Mouse (Mus musculus) MEL (cell line): ENCODE data around the gene Ppp2r2c. TPM values are rescaled to one million over a fixed set of nuclear protein-coding genes. Genes with fewer than 3 reads are reported as not detected.

Experiments
- DNase-seq: peaks from one replicate; pipeline ENCODE4 v3.0.0; 2011; ENCODE audit warnings: low read depth, low spot score
- H3K27ac ChIP-seq: 2 replicates; pipeline ENCODE4 v1.5.1; 2012; ENCODE audit warnings: low read depth, mild to moderate bottlenecking, control low read depth, low read length, moderate library complexity; ENCODE audit not compliant: control insufficient read depth
- H3K27me3 ChIP-seq, 2 experiments: fragments of 150-350 bp in 1 of 2; sonication (generic) in 1 of 2; 2 replicates each; pipeline ENCODE4 v1.6.1; 2012; ENCODE audit warnings: low read length in 2 of 2, mild to moderate bottlenecking in 2 of 2, improper control_type of control experiment in 1 of 2, moderate library complexity in 1 of 2; ENCODE audit not compliant: insufficient read depth in 2 of 2, control insufficient read depth in 1 of 2
- H3K36me3 ChIP-seq, 2 experiments: 2 replicates each; pipeline ENCODE4 v1.6.1; 2012 to 2014; ENCODE audit warnings: low read length in 2 of 2, improper control_type of control experiment in 1 of 2, inconsistent platforms in 1 of 2, mild to moderate bottlenecking in 1 of 2; ENCODE audit not compliant: insufficient read depth in 2 of 2, control insufficient read depth in 1 of 2
- H3K4me1 ChIP-seq, 2 experiments: fragments of 150-350 bp in 1 of 2; sonication (generic) in 1 of 2; 2 replicates each; pipeline ENCODE4 v1.6.1; 2012; ENCODE audit warnings: low read length in 2 of 2, improper control_type of control experiment in 1 of 2, mild to moderate bottlenecking in 1 of 2; ENCODE audit not compliant: insufficient read depth in 2 of 2, control insufficient read depth in 1 of 2
- H3K4me3 ChIP-seq, 2 experiments: fragments of 150-350 bp in 1 of 2; sonication (generic) in 1 of 2; 2 replicates each; pipeline ENCODE4 v1.5.1; 2012; ENCODE audit warnings: low read depth in 2 of 2, low read length in 2 of 2, mild to moderate bottlenecking in 2 of 2, moderate library complexity in 2 of 2, control low read depth in 1 of 2, improper control_type of control experiment in 1 of 2; ENCODE audit not compliant: control insufficient read depth in 1 of 2, insufficient read depth in 1 of 2
- H3K79me2 ChIP-seq: 2 replicates; pipeline ENCODE4 v1.6.1; 2012; ENCODE audit warnings: mild to moderate bottlenecking, low read length, moderate library complexity; ENCODE audit not compliant: control insufficient read depth, poor library complexity, insufficient read depth
- H3K9ac ChIP-seq: 2 replicates; pipeline ENCODE4 v1.6.1; 2012; ENCODE audit warnings: low read depth, mild to moderate bottlenecking, control low read depth, low read length, moderate library complexity; ENCODE audit not compliant: control insufficient read depth, poor library complexity, severe bottlenecking
- H3K9me3 ChIP-seq: fragments of 150-350 bp; sonication (generic); replicated peaks from 2 replicates; pipeline ENCODE4 v1.6.1; 2012; ENCODE audit warnings: mild to moderate bottlenecking, low read length, improper control_type of control experiment, moderate library complexity; ENCODE audit not compliant: insufficient read depth
- BHLHE40 ChIP-seq: IDR thresholded peaks from 2 replicates; pipeline ENCODE4 v1.6.1; 2012; ENCODE audit warnings: low read depth, mild to moderate bottlenecking, inconsistent platforms, low read length, improper control_type of control experiment, borderline replicate concordance
- CHD2 ChIP-seq: IDR thresholded peaks from 2 replicates; pipeline ENCODE4 v1.6.1; 2011; ENCODE audit warnings: low read length, improper control_type of control experiment
- CTCF ChIP-seq, 3 experiments: IDR thresholded peaks in 2 of 3; conservative IDR thresholded peaks in 1 of 3; 2 replicates each; pipeline ENCODE4 v1.5.1; 2011 to 2012; ENCODE audit warnings: low read length in 3 of 3, low read depth in 2 of 3, mild to moderate bottlenecking in 2 of 3, improper control_type of control experiment in 1 of 3, inconsistent platforms in 1 of 3, mixed read lengths in 1 of 3, moderate library complexity in 1 of 3; ENCODE audit not compliant: control insufficient read depth in 1 of 3, insufficient read depth in 1 of 3, poor library complexity in 1 of 3, severe bottlenecking in 1 of 3
- ETS1 ChIP-seq: IDR thresholded peaks from 2 replicates; pipeline ENCODE4 v1.6.1; 2012; ENCODE audit warnings: low read depth, mild to moderate bottlenecking, inconsistent platforms, low read length, improper control_type of control experiment, moderate library complexity
- HCFC1 ChIP-seq: IDR thresholded peaks from 2 replicates; pipeline ENCODE4 v1.6.1; 2012; ENCODE audit warnings: low read depth, mild to moderate bottlenecking, inconsistent platforms, low read length, improper control_type of control experiment, moderate library complexity
- KAT2A ChIP-seq: conservative IDR thresholded peaks from 2 replicates; pipeline ENCODE4 v1.6.1; 2012; ENCODE audit warnings: low read depth, low read length, improper control_type of control experiment, inconsistent platforms
- MAZ ChIP-seq: IDR thresholded peaks from 2 replicates; pipeline ENCODE4 v1.6.1; 2012; ENCODE audit warnings: low read depth, mild to moderate bottlenecking, inconsistent platforms, low read length, improper control_type of control experiment
- MEF2A ChIP-seq: IDR thresholded peaks from 2 replicates; pipeline ENCODE4 v1.6.1; 2014; ENCODE audit warnings: low read depth, mild to moderate bottlenecking, inconsistent platforms, low read length, improper control_type of control experiment; ENCODE audit not compliant: poor library complexity, insufficient replicate concordance, severe bottlenecking; ENCODE audit errors: extremely low read depth
- MYB ChIP-seq: IDR thresholded peaks from 2 replicates; pipeline ENCODE4 v1.6.1; 2011; ENCODE audit warnings: mild to moderate bottlenecking, low read depth, low read length, improper control_type of control experiment
- NELFE ChIP-seq: IDR thresholded peaks from 2 replicates; pipeline ENCODE4 v1.6.1; 2011; ENCODE audit warnings: low read depth, low read length, improper control_type of control experiment
- NRF1 ChIP-seq: IDR thresholded peaks from 2 replicates; pipeline ENCODE4 v1.6.1; 2014; ENCODE audit warnings: low read depth, mild to moderate bottlenecking, inconsistent platforms, low read length, improper control_type of control experiment, moderate library complexity; ENCODE audit not compliant: poor library complexity, insufficient read depth, severe bottlenecking
- POLR2A ChIP-seq, 2 experiments: IDR thresholded peaks; 2 replicates each; pipeline ENCODE4 v1.6.1; 2011 to 2012; ENCODE audit warnings: low read length in 2 of 2, mild to moderate bottlenecking in 2 of 2, control low read depth in 1 of 2, improper control_type of control experiment in 1 of 2, low read depth in 1 of 2, moderate library complexity in 1 of 2; ENCODE audit not compliant: control insufficient read depth in 1 of 2, insufficient read depth in 1 of 2, poor library complexity in 1 of 2
- POLR2AphosphoS5 ChIP-seq: IDR thresholded peaks from 2 replicates; pipeline ENCODE4 v1.6.1; 2012; ENCODE audit warnings: low read depth, borderline replicate concordance, mild to moderate bottlenecking, inconsistent platforms, low read length, moderate library complexity, mixed read lengths
- SIN3A ChIP-seq: IDR thresholded peaks from 2 replicates; pipeline ENCODE4 v1.6.1; 2012; ENCODE audit warnings: low read length, improper control_type of control experiment, inconsistent platforms
- SMC3 ChIP-seq: IDR thresholded peaks from 2 replicates; pipeline ENCODE4 v1.6.1; 2011; ENCODE audit warnings: low read depth, low read length, improper control_type of control experiment
- TBP ChIP-seq: IDR thresholded peaks from 2 replicates; pipeline ENCODE4 v1.8.0; 2011; ENCODE audit warnings: low read depth, low read length, improper control_type of control experiment
- UBTF ChIP-seq: IDR thresholded peaks from 2 replicates; pipeline ENCODE4 v1.6.1; 2012; ENCODE audit warnings: low read depth, mild to moderate bottlenecking, inconsistent platforms, low read length, improper control_type of control experiment, moderate library complexity, borderline replicate concordance; ENCODE audit not compliant: insufficient read depth
- USF1 ChIP-seq: IDR thresholded peaks from 2 replicates; pipeline ENCODE4 v1.6.1; 2014; ENCODE audit warnings: low read depth, mild to moderate bottlenecking, inconsistent platforms, low read length, improper control_type of control experiment, moderate library complexity
- USF2 ChIP-seq, 2 experiments: IDR thresholded peaks; 2 replicates each; pipeline ENCODE4 v1.6.1; 2011 to 2012; ENCODE audit warnings: improper control_type of control experiment in 2 of 2, low read length in 2 of 2, borderline replicate concordance in 1 of 2, inconsistent platforms in 1 of 2, low read depth in 1 of 2, mild to moderate bottlenecking in 1 of 2; ENCODE audit not compliant: insufficient read depth in 1 of 2
- ZKSCAN1 ChIP-seq: IDR thresholded peaks from 2 replicates; pipeline ENCODE4 v1.6.1; 2012; ENCODE audit warnings: low read depth, mild to moderate bottlenecking, inconsistent platforms, low read length, improper control_type of control experiment, moderate library complexity
- ZMIZ1 ChIP-seq: IDR thresholded peaks from 2 replicates; pipeline ENCODE4 v1.6.1; 2012; ENCODE audit warnings: low read depth, mild to moderate bottlenecking, inconsistent platforms, low read length, improper control_type of control experiment, moderate library complexity
- ZNF384 ChIP-seq: IDR thresholded peaks from 2 replicates; pipeline ENCODE4 v1.6.1; 2012; ENCODE audit warnings: low read depth, mild to moderate bottlenecking, inconsistent platforms, low read length, improper control_type of control experiment
- polyA plus RNA-seq, 2 experiments: library from polyadenylated mRNA; stranded (reverse) in 1 of 2; unstranded in 1 of 2; fragments of >175 nt in 1 of 2; fragments of >200 nt in 1 of 2; gene quantifications; 2 replicates each; pipeline versions ENCODE4 v1.2.1 to v1.2.4; 2012; ENCODE audit warnings: low replicate concordance in 2 of 2, low read depth in 1 of 2; ENCODE audit not compliant: insufficient read length in 2 of 2, insufficient read depth in 1 of 2, missing spikeins in 1 of 2
- total RNA-seq: library from RNA; depleted of rRNA; stranded (reverse); fragments of 300-350 nt; gene quantifications from 2 replicates; pipeline ENCODE4 v1.2.3, GENCODE M21; 2012

Gene Ppp2r2c
- total and polyA plus RNA-seq, 3 experiments: not detected

DNA sequence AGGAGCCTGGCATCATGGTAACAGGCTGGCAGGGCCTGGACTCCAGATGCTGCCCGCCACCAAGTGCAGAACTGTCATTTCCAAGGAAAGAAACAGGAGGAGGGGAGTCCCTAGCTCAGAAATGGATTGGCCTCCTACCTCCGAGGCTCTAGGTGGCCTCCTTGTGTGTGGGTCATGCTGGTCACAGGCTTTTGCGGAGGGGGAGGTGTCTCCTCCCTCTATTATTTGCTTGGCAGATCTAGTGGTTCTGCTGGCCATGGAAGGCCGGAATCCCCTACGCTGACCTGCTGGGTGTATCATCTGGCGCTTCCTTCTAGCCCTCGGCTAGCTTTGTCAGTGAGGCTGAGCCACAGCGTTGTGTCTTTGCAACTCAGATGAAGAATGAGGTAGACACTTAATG lies 20.2 kb downstream of the Ppp2r2c start:
- Histone ChIP-seq H3K4me3 (no peak overlapping the region), H3K4me1 (no peaks in the 10 kb centered on the region), H3K9ac (no peak overlapping the region), H3K27me3 (no peaks in the 10 kb centered on the region), H3K27ac (no peak overlapping the region)
- DNase-seq: no peak
- no peak for TF ChIP-seq ZKSCAN1
- TF ChIP-seq, all 39 proteins: peak for 0
- Histone ChIP-seq H3K79me2 (no peaks in the 10 kb centered on the region), H3K36me3 (no peaks in the 10 kb centered on the region), H3K9me3 (no peaks in the 10 kb centered on the region)

DNA sequence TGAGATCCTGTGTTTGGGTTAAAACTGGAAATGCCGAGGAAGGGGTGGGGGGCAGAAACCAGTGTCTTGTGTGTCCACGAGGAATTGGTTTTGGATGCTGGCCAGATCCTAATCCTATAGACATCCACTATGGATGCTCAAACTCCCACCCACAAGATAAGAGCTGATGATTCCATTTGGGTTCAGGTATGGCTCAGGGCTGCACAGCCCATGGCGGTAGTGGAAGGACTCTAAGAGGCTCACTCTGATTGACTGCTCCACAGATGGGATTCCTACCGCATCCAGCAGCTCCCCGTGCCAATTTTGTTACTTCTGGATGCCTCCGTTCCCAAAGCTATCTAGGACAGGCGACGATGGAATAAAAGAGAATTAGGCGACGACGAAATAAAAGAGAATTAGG lies 20.6 kb downstream of the Ppp2r2c start:
- Histone ChIP-seq H3K9me3 (no peaks in the 10 kb centered on the region), H3K27ac (no peak overlapping the region), H3K27me3 (no peaks in the 10 kb centered on the region), H3K79me2 (no peaks in the 10 kb centered on the region), H3K9ac (no peak overlapping the region), H3K36me3 (no peaks in the 10 kb centered on the region), H3K4me1 (no peaks in the 10 kb centered on the region), H3K4me3 (no peak overlapping the region)
- no peak for TF ChIP-seq CTCF (IDR thresholded peaks at IDR 0.05 in 2 of 3, conservative IDR thresholded peaks at IDR 0.05 in 1 of 3; ENCODE audit: control insufficient read depth in 1 of 3, insufficient read depth in 1 of 3, low read depth in 2 of 3, low read length in 3 of 3, poor library complexity in 1 of 3, severe bottlenecking in 1 of 3)
- TF ChIP-seq ZKSCAN1: no peak
- TF ChIP-seq BHLHE40: no peak
- TF ChIP-seq NELFE: no peak
- no peak for DNase-seq

DNA sequence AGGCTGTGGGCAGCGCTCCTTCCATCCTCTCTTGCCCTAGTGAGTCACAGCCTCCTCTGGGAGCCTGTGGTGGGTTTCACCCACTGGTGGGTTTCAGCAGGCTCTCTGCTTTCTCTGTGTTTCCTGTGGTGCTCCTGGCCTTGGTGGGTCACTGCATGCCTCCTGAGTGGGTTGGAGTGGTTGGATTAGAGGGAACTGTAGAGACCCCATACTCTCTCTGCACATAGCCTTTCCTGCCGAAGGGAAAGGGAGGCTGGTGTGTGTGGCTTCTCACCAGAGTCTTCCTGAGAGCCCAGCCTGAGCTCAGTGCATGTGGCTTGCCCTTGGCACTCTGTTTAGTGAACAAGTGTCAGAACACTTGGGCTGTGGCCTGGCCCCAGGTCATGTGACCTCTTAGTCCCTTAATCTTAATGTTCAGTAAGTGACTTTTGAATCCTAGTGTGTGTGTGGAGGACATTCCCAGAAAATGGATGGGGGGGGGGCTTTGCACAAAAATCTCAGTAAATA lies 21.1 kb downstream of the Ppp2r2c start:
- no peaks in the 10 kb centered on the region for H3K4me1 ChIP-seq
- TF ChIP-seq MAZ: no peak
- TF ChIP-seq TBP: no peak
- TF ChIP-seq MEF2A: no peak
- no peak for TF ChIP-seq ZMIZ1
- no peak for TF ChIP-seq MYB
- no peak for TF ChIP-seq CHD2
- TF ChIP-seq UBTF: no peak
- no peak for TF ChIP-seq NRF1
- TF ChIP-seq ZKSCAN1: no peak
- TF ChIP-seq ZNF384: no peak
- TF ChIP-seq USF2 (IDR thresholded peaks at IDR 0.05; ENCODE audit: borderline replicate concordance in 1 of 2, insufficient read depth in 1 of 2, low read depth in 1 of 2, low read length in 2 of 2): no peak
- TF ChIP-seq SIN3A: no peak
- TF ChIP-seq SMC3: no peak
- TF ChIP-seq USF1: no peak
- no peak for TF ChIP-seq POLR2A (IDR thresholded peaks at IDR 0.05; ENCODE audit: control insufficient read depth in 1 of 2, insufficient read depth in 1 of 2, low read depth in 1 of 2, low read length in 2 of 2, poor library complexity in 1 of 2)
- no peak for TF ChIP-seq POLR2AphosphoS5
- no peak for TF ChIP-seq ETS1
- TF ChIP-seq CTCF (IDR thresholded peaks at IDR 0.05 in 2 of 3, conservative IDR thresholded peaks at IDR 0.05 in 1 of 3; ENCODE audit: control insufficient read depth in 1 of 3, insufficient read depth in 1 of 3, low read depth in 2 of 3, low read length in 3 of 3, poor library complexity in 1 of 3, severe bottlenecking in 1 of 3): no peak
- no peak for TF ChIP-seq HCFC1
- TF ChIP-seq KAT2A: no peak

More for the DNA sequence above, 21.1 kb downstream of the Ppp2r2c start:
- Histone ChIP-seq H3K27ac (no peak overlapping the region), H3K9ac (no peak overlapping the region), H3K4me3 (no peak overlapping the region), H3K36me3 (no peaks in the 10 kb centered on the region), H3K27me3 (no peaks in the 10 kb centered on the region), H3K79me2 (no peaks in the 10 kb centered on the region), H3K9me3 (no peaks in the 10 kb centered on the region)
- DNase-seq: no peak
